Mouse (Mus musculus) embryo, embryonic 9.5 days (tissue): ENCODE data around the gene Gm884.

Experiments
- DNase-seq: peaks from one replicate; pipeline ENCODE4 v3.0.0-alpha.2; 2017; ENCODE audit errors: extremely low spot score

Gene Gm884

DNA sequence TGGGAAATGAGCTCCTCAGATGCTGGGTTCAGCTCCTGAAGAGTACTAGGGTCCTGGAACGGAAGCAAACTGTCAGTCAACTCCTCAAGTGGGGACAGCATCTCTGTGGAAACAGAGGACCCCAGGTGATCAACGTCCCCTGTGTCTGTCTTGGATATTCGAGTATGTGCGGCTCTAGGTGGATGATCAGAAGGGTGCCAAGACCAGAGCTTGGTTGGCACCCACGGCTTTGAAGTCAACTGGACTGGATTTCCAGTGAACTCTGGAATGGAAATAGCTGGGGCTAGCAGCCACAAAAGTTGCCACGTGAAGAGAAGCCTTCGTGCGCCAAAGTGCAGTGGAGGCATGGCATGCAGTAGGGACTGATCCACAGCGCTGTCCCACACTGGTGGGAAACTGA, at the start of gene Gm884:
TSS of gene Gm884 (minus strand) at position 101 of the 400 bp plus-strand sequence.
- DNase-seq = no peak

- DNase-seq = no peak
Measured at GRCm38 (mm10) chr11:103666907-103667426, 46.0 kb upstream of the Gm884 start.

DNA sequence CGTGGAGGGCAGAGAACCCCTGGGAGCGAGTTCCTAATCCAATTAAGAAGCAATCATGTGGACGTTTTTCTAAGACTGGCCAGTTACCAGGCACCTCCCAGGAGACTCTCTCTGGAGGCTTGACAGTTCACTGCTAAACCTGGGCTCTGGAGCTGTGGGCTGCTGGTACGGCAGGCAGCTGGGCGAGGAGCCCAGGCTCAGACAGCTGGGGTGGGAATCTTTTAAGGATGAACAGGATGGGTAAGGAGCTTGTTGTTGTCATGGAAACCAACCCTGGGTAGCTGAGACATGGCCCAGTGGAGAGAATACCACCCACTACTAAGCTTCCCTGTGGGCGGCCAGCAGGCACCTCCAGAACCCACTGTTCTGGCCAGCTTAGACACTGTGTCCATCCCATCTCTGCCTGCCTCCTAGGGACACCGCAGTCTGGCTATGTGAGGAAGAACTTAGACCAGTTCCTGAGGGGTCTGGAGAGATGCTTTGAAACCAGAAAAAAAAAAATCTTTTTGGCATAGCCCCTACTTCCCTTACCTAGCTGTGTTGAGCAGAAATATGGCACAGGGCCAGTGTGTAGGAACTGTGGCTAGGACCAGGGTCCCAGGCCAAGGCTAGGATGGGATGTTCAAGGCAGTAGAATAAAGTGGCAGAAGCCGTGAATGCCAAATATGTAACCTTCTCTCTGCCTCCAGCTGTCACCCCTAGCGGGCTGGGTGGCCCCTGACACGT, 45.4 kb upstream of the Gm884 start:
- DNase-seq = no peak

DNA sequence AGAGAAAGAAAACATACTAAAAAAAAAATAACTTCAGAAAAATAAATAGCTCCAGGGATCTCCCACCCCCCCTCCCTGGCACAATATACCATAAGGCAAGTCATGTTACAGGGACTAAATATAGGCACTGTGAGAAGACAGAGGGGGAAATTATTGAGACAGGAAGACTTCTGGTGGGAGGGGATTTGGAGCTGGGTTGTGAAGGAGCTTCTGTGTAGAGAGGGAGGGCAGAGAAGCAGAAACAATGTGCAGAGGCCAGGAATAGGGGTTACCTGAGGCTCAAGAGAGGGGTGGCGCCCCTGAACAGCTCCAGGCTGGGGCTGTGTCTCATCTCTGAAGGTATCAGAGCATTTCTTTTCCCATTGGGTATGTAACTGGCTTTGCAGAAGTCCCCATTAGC, 44.8 kb upstream of the Gm884 start:
- DNase-seq = no peak

DNA sequence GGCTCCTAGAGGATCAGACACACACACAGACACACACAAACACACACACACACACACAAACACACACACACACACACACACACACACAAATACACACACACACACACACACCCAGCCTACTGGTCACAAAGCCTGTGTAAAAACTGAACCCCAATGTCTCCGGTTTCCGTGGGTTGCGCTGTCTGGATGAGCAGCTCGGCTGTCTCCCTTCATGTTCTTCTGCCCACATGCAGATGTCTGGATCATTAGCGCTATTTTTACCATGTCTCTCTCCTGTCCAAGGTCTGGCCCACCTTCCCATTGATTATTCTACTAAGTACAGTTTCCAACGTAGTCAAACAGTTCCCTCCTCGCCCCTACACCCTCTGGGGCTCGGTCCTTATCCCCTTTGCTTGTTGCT, 42.2 kb upstream of the Gm884 start:
- DNase-seq = no peak

DNA sequence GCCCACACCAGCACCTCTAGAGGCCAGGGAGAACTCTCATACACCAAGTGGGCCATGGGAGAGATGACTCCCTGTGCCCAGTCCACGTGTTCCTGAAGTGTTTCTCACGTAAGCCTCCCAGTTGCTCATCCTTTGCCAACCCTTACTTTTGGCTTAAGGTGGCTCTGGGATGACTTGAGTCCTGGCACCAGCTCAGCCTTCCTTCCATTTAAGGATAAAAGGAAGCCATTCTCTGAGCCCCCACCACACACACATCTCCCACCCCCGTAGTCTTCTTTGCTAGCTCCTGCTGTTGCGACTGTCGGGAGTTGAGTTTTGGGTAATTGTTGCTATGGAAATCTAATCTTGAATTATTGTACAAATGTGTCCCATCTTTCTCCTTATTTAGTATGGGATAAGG, 41.6 kb upstream of the Gm884 start:
- no peak for DNase-seq

DNA sequence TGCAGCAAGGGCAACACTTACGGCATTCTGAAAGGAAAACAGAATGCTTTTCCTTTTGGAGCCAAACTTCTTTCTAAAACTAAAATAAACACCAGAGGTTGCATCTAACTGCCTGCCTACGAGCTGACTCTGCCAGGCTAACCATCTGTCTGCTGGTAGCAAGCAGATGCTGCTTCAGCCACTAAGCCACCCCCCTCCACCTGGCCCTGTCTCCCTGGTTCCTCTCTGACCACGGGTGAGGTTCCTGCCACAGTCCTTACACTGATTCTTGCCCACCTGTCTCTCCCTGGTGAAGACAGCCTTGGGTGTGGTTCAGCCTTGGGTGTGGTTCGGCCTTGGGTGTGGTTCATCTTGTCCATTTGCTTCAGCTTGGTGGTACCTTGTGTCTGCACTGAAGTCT, 40.9 kb upstream of the Gm884 start:
- DNase-seq = no peak

- DNase-seq = no peak
Measured at GRCm38 (mm10) chr11:103658189-103658588, 37.2 kb upstream of the Gm884 start.

DNA sequence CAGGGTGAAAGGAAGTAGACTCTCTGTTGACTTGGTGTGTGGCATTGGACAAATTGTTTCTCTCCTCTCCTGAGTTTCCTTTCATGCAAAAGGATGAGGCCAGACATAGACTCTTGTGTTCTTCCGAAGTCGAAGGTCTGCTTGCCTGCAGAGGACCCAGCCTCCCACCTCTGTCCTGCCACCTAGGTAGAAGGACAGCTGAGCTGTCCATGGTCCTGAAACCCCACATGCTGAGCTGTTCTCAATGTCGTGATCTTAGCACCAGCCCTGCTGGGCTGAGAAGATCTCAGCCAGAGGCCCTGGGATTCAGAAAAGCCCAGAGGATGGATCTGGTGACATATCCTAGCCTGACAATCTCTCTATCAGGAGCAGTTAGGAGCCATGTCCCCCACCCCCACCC, 35.6 kb upstream of the Gm884 start:
- peak; percentile 56 for DNase-seq

DNA sequence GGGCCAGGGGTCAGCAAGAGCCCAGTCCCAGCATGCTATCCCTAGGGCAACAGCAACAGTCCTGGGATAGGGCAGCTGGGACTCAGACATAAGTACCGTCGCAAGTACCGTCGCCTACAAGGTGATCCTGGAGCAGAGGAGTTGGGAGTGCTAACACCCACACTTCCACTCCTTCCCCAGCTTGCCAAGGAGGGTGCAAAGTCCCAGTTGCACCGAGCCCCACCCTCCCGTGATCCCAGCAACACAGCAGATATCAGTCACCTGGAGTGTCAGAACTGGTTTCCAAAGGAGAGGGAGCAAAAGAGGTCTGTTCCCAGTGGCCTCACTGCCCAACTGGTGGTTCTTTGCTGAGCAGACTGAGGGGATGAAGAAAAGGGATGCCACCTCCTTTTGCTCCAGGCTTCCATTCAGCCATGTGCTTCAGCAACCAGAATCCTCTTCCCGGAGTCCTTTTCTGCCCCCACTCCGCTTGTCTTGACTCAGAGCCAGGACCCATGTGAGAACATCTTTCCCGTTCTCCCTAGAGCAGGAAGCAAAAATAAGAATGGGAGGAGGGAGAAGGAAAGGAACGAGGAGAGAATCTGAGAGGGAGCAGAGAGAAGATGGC, 32.5 kb upstream of the Gm884 start:
- no peak for DNase-seq

DNA sequence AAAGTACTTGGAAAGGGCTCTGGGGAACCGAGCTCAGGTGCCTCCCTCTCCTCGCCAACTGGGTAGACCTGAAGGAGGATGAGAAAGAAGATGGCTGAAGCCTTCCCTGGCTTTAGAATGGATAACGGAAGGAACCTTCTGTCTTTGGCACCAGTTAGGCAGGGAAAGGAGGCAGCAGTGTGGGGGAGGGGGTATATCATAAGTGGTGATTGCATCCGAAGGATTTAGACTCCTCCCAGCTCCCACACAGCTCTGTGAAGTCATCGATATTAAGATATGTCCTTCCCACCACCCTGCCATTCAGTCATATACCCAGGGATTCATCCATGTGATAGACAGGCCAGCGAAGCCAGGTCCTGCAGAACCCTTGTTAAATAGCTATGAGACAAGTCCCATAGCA, 30.5 kb upstream of the Gm884 start:
- DNase-seq = no peak

DNA sequence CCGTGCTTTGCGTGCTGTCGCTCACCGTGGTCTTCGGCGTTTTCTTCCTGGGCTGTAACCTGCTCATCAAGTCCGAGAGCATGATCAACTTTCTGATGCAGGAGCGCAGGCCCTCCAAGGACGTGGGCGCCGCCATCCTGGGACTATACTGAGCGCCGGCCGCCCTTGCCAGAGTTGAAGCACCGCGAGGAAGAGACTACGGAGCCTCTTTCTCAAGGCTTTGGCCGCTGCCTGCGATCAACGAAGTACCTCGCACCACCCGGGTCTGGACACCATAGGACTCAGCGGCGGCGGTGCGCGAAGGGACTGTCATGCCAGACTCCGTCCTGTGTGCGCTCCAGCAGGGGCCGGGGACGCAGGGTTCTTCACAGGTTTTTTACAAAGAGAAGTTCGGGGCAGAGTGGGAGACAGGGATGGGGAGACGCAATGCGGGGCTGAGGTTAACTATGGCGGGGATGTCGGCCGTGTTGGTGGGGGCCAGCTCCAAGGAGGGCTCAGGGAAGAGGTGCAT, 29.1 kb upstream of the Gm884 start:
- peak; percentile 17 for DNase-seq

DNA sequence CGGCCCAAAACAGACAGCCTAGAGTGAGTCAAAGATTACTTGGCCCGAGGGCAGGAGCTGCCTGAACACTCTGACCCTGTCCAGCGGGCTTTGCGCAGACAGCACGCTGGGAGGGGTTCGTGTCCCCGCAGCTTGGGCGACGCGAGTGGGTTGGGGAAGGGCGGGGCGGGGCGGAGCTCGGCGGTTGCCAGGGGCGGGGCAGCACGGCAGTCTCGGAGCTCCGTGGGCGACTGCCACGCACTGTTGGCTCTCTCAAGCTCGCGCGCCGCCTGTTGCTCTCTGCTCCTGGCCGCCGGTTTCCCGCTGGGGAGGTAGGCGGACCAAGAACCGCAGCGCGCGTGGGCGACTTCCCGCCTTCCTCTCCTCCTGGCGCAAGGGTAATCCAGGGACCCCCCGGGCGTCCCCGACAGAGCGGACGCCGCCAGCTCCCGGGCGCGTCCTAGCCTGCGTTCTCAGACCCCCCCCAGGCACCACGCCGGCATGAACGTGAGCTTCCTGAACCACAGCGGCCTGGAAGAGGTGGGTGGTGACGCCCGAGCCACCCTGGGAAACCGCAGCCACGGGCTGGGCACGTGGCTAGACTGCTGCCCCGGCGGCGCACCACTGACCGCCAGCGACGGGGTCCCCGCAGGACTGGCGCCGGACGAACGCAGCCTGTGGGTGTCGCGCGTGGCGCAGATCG, 28.5 kb upstream of the Gm884 start, which contains the start of gene Rprml:
TSS of gene Rprml (plus strand) at position 270 of the 682 bp plus-strand sequence.
- DNase-seq = peak; percentile 12

GRCm38 (mm10) chr11:103648656-103649055, 27.7 kb upstream of the Gm884 start:
- no peak for DNase-seq

DNA sequence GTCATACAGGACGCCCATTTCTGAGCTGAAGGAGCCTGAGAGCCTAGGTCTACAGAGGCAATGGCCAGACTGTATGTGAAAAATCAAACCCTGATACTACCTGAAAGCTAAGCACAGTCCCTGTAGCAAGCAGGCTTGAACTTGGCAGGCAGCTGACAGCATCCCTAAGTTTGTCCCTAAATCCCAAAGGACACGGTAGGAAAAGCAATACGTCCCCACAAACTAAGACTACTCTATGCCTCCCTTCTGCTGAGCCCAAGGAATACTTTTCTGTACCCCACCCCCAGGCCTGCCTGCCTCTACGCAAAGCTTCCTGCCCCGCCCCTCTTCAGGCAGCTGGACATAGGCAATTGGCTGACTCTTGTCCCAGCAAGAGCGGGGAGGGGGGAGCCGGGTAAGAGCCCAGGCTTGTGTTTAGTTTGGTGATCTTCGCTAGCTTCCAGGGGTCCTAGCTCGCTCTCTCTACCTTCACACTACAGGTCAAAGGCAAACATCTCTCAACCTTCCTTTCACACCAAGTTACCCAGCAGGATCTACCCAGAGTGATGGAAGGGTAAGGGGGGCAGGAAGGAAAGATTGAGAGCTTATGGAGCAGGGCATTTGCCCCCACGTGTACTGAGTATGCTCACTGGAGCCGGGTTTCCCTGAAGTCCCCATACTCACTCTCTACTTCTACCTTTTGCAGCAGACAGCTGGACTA, 27.1 kb upstream of the Gm884 start:
- peak; percentile 11 for DNase-seq

DNA sequence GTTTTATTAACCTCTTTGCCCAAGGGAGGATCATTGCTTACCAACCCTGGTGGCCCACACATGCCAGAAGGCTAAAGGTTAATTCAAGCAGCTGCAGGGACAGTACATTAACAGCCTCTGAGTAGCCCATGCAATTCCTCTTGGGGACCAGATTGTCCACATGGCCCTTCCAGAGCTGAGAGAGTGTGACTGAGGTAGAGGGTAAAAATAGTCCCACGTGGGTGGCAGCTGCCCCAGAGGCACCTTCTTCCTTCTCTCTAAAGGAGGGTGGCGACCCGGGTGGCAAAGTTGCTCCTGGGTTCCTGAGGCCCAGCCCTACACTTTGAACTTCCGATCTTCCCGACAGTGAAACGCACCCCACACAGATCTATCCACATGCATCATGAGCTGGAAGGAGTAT, 25.4 kb upstream of the Gm884 start:
- no peak for DNase-seq

DNA sequence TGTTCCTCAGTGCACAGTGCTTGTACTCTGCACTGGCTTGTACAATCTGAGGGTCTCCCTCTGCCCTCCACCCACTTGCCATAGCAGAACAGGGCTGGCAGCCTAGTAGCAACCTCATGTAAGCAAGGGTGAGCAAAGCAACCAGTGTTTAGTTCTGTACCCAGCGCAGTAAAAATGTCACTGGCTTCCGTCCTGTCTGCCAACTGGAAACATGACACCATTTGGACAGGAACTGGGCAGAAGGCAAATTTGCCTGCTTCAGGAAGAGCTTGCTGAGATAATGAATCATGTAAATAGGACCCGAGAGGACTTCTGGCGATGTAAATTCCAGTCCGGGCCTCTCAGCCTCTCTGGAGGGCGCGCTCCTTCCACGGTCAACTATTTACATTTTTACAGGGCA, 24.8 kb upstream of the Gm884 start:
- DNase-seq = no peak

GRCm38 (mm10) chr11:103643211-103643610, 22.3 kb upstream of the Gm884 start:
- DNase-seq = no peak

DNA sequence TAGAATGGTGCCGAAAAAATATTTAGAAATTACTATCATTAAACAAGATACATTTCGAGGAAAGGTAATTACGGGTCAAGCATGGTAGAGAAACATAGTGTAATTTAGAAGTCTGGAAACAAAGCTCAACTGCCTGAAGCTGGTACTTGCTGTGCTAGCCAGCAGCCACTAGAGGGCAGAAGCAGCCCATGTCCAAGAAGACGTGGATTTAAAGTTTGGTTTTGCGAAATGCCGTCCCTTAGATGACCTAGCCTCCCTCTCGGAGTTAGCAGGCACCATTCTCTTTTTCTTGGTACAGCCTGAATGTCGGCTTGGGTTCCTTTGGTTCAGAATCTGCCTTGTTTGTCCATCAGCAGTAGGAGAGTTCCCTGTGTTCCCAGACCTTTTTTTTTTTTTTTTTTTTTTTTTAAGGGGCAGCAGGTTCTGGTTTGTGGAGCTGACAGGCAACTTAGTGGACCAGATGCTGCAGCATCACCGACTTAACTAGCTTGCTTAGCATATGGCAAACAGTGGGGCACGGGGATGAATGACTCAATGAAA, 18.5 kb upstream of the Gm884 start:
- peak; percentile 64 for DNase-seq

DNA sequence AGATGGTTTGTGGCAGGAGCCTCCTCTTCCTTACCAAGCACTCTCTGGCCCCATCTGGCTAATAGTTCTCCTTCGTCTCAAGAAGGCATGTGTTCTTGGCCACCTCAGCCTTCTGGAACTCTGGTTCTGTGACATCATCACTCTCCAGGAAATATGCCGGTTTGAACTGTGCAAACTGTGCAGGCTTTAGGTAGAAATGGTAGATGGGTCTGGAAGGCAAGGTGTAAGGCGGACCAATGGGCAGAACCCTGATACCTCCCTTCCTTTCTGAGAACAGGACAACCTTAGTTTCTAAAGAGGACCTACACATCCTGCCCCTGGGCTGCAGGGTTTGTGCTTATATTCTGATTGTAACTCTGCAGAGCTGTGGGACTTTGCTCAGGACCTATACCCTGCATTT, 17.9 kb upstream of the Gm884 start, which contains the start of gene Lyzl6:
TSS of gene Lyzl6 (minus strand) at position 101 of the 400 bp plus-strand sequence.
- no peak for DNase-seq

DNA sequence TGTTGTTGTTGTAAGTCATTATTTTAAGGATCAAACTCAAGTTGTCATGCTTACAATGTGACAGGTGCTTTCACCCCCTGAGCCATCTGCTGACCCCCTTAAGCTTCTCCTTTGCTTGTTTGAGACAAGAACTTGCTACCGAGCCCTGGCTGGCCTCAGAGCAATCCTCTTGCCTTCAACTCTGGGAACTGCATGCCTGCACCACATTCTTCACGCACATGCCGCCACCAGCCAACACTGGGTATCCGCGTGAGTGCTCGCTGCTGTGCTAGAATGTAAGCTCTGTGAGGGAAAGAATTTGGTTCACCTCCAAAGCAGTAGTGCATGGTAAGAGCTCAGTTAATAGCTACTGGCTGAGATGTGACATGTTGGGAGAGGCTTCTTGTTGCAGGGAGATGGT, 15.3 kb upstream of the Gm884 start:
- no peak for DNase-seq

GRCm38 (mm10) chr11:103635481-103635880, 14.5 kb upstream of the Gm884 start:
- DNase-seq = no peak
